Mouse (Mus musculus): Measurements from ENCODE around the gene Manbal.

Manbal gene

DNA sequence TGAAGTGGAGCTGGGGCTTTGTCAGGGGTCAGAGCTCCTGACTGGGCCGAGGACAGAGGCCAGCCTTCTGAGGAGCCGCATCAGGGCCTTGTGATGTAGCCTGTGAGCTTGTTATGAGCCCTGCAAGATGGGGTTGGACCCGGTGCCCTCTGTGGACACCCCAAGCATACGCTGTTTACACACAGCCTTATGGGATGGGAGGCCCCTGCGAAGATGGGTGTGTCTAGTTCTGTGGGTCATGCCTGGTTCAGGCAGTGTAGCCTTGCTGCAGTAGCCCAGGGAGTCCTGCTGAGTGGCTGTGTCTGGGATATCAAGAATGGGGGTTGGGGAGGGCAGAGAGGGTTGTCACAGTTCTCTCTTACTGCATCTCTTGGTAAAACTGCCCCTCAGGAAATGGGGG, 64.5 kb downstream of the Manbal start:
- no peak for DNase-seq (ENCODE audit: low read depth in 2 of 2, low spot score in 2 of 2)

DNA sequence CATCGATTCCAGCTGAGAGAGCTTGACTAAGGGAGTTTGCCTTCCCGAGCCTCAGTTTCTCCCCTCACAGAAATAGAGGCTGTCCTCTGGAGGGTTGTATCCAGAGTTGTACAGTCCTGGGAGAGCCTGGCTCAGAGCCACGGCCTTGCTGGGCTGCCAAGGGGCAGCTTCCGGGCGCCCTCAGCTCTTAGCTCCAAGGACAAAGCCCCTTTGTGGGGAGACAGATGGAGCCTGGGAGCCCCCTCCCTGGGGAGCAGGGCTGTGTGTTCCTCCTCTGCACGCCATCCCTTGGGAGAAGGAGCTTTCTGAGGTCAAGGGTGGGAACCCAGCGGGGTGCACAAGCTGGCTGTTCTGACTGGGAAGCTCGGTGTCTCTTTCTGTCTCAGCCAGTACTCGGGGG, 65.1 kb downstream of the Manbal start:
- DNase-seq (ENCODE audit: low read depth in 2 of 2, low spot score in 2 of 2) = no peak

DNA sequence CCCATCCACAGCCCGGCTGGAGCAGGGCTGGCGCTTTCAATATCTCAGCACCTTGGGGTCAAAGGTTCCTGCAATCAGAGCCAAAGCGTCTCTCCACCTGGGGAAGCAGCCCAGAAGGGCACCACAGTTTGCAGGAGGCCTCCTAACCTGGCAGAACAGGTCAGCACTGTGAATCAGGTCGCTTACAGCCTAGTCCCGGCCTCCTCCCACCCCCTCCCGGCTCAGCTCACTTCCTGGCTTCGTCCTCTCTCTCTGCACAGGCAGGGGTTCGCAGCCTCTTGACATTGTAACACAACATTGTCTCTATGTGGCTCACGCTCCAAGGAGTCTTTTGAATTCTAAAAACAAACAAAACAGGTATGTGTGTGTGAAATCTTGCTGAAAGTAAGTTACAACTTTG, 66.6 kb downstream of the Manbal start:
- no peak for DNase-seq (ENCODE audit: low read depth in 2 of 2, low spot score in 2 of 2)

DNA sequence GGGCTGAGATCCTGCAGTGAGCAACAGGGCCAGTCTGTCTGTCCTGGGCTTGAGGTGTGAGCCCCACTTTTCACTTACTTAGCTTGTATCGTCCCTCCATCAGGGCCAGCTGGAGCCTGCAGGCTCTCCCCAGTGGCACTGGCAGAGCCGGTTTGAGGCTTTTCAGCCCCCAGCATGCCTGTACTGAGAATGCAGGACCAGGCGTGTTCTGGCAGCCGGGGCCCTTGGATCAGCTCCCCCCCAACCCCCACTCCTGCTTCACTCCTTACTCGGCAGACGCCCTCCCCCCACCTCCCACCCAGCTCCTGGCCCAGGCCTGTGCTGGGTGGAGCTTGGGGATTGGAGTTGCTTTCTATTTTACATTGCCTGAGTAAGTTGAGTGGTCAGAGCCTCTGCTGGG, 67.1 kb downstream of the Manbal start:
- no peak for DNase-seq (ENCODE audit: low read depth in 2 of 2, low spot score in 2 of 2)

DNA sequence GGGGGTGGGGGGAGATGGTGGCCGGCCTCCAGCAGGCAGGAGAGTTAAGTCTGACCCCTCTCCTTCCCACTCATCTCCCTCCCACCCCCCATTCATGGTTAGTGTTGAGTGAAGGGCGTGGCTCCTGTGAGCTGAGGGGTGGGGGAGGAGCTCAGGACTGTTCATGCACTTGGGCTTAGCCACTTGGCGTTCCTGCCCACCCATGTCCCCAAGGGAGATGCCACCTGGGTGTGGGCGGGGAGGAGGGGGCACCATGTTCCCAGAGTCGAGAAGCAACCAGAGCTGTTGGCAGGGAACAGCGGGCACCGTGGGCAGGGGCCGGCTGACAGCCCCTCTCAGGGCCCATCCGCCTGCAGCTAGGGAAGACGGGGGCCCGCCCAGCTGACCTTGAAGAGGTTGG, 69.1 kb downstream of the Manbal start:
- no peak for DNase-seq (ENCODE audit: low read depth in 2 of 2, low spot score in 2 of 2)

- no peak for DNase-seq (ENCODE audit: low read depth in 2 of 2, low spot score in 2 of 2)
Observed at GRCm38 (mm10) chr2:157437123-157437522, 69.7 kb downstream of the Manbal start.

GRCm38 (mm10) chr2:157441363-157441762, 74.0 kb downstream of the Manbal start:
- no peak for DNase-seq (ENCODE audit: low read depth in 2 of 2, low spot score in 2 of 2)

All from CD8-positive naive resting alpha-beta T cell, adult 2 months (primary cell).